Mouse (Mus musculus) heart, embryonic 15.5 days (tissue): ENCODE results near the gene Mrnip. TPM values are rescaled to one million over a fixed set of nuclear protein-coding genes. Genes with fewer than 3 reads are reported as not detected.
A peak's percentile ranks its signal among the peaks of the same experiment; 100 is the strongest.

Experiments used
- ATAC-seq: fragments of 200-750 bp; cut with Nextera tagmentation; replicated peaks from 2 replicates; pipeline ENCODE4 v1.8.0; 2017; ENCODE audit warnings: low read depth, moderate TSS enrichment; ENCODE audit not compliant: insufficient number of reproducible peaks, insufficient read depth, low FRiP score
- H3K27ac ChIP-seq: fragments of 300-500 bp; sonication (generic); 2 replicates; pipeline ENCODE4 v1.5.1; 2015; ENCODE audit warnings: mild to moderate bottlenecking, inconsistent platforms
- H3K27me3 ChIP-seq: fragments of 300-500 bp; sonication (generic); 2 replicates; pipeline ENCODE4 v1.6.1; 2015; ENCODE audit warnings: inconsistent platforms
- H3K36me3 ChIP-seq: fragments of 300-500 bp; sonication (generic); 2 replicates; pipeline ENCODE4 v1.6.1; 2015; ENCODE audit warnings: mild to moderate bottlenecking, inconsistent platforms
- H3K4me1 ChIP-seq: fragments of 300-500 bp; sonication (generic); replicated peaks from 2 replicates; pipeline ENCODE4 v1.6.1; 2015; ENCODE audit warnings: inconsistent platforms
- H3K4me2 ChIP-seq: fragments of 300-500 bp; sonication (generic); 2 replicates; pipeline ENCODE4 v1.6.1; 2015; ENCODE audit warnings: inconsistent platforms, mild to moderate bottlenecking, moderate library complexity
- H3K4me3 ChIP-seq: fragments of 300-500 bp; sonication (generic); 2 replicates; pipeline ENCODE4 v1.5.1; 2015; ENCODE audit warnings: mild to moderate bottlenecking, inconsistent platforms
- H3K9ac ChIP-seq: fragments of 300-500 bp; sonication (generic); 2 replicates; pipeline ENCODE4 v1.6.1; 2015; ENCODE audit warnings: mild to moderate bottlenecking, inconsistent platforms
- H3K9me3 ChIP-seq: fragments of 300-500 bp; sonication (generic); replicated peaks from 2 replicates; pipeline ENCODE4 v1.6.1; 2016; ENCODE audit warnings: inconsistent platforms
- WGBS: fragments of 180-500 bp; shearing (Covaris S2); methylation state at CpG from one replicate; pipeline ENCODE4 v1.1.7; 2015; ENCODE audit warnings: mixed read lengths; 5-methylcytosine and 5-hydroxymethylcytosine counted together
- polyA plus RNA-seq: library from polyadenylated mRNA; unstranded; fragments of >200 nt; fragmentation: Nextera tagmentation; extraction: Ambion mirVana; gene quantifications from 2 replicates; pipeline ENCODE4 v1.2.1, GENCODE M21; 2015

Gene Mrnip
- polyA plus RNA-seq, 1 experiment from 2014 or later = 7.9 TPM

DNA sequence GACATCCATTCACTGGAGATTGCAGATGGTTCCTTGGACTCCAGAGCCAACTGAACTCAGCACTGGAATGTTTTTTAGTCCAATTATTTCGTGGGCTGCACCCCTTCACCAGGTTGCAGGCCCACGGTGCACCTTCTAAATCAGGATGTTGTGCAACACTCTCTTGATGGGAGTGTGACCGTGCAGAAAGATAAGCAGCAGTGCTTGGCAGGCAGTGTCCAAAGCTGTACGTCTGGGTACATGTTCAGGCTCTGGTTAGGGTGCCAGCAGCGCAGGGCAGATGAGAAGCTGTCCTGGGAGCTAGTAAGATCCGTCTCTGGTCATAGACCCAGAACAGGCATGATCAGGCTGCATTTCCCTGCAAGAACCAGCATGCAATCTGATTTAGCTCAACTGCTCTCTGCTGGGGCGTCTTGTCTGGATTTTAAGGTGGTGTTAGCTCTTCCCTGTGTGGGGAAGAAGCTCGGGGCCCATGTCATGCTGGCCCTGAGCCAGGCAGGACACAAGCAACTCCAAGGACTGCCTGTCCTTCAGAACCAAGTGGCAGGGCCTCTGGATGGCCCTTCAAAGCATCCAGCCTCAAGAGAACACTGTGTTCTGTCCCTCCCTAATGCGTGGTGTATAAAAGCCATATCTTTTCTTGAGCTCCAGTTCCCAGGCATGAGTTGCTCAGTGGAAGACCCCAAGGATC lies 26.8 kb upstream of the Mrnip start:
- H3K4me1 ChIP-seq = peaks cover 14% of the 10 kb centered on the region
- H3K4me2 ChIP-seq = no peak overlapping the region
- H3K27me3 ChIP-seq = no peaks in the 10 kb centered on the region
- no peak overlapping the region for H3K4me3 ChIP-seq
- WGBS = 37% methylated on average over 9 of the region's 9 CpGs
- peaks cover 78% of the 10 kb centered on the region for H3K36me3 ChIP-seq
- H3K9ac ChIP-seq = no peak overlapping the region
- ATAC-seq = peak; percentile 65
- H3K27ac ChIP-seq = peak overlapping the region; percentile 75
- H3K9me3 ChIP-seq = no peaks in the 10 kb centered on the region

DNA sequence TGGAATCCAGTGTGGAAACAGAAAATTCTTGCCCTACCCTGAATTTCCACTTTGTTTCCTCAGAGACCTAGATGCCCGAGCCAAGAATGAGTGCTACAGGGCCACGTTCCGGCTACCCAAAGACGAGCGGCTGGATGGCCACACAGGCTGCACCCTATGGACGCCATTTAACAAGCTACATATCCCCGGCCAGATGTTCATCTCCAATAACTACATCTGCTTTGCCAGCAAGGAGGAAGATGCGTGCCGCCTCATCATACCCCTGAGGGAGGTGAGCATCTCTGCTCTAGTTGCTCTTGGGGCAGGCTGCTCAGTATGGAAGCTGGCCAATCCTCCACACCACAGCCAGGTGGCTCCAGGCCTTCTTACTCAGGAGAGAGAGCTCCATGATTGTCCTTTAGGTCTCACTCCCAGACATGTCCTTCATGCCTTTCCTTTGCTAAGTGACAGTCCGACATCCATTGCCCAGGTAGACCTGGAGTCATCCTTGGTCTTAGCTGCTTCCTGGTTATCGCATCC lies 26.2 kb upstream of the Mrnip start:
- H3K36me3 ChIP-seq = peaks cover 78% of the 10 kb centered on the region
- H3K9me3 ChIP-seq = no peaks in the 10 kb centered on the region
- H3K4me3 ChIP-seq = no peak overlapping the region
- peaks cover 14% of the 10 kb centered on the region for H3K4me1 ChIP-seq
- peak overlapping the region; percentile 75 for H3K27ac ChIP-seq
- ATAC-seq = no peak
- 95% methylated on average over 11 of the region's 11 CpGs for WGBS
- no peaks in the 10 kb centered on the region for H3K27me3 ChIP-seq
- no peak overlapping the region for H3K4me2 ChIP-seq
- no peak overlapping the region for H3K9ac ChIP-seq

DNA sequence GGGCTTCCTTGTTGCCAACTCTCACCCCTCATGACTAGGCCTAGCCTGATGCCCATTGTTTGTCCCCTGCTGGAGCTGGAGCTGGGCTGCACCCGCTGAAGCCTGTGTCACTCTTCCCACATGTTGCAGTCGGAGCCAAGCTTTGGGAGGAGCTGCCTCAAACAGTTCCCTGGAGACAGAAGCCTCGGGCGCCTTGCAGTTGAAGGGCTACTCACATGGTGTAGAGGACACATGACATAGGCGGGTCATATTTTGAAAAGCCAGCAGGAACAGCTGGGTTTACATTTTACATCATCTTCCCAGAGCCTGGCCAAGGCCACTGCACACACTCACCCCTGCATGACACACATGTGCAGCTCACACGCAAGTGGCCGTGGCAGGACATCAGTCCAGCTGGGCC lies 25.0 kb upstream of the Mrnip start:
- Histone ChIP-seq H3K4me1 (peaks cover 14% of the 10 kb centered on the region), H3K27ac (no peak overlapping the region), H3K4me3 (no peak overlapping the region), H3K4me2 (no peak overlapping the region), H3K27me3 (no peaks in the 10 kb centered on the region), H3K9ac (no peak overlapping the region), H3K9me3 (no peaks in the 10 kb centered on the region), H3K36me3 (peaks cover 75% of the 10 kb centered on the region)
- no peak for ATAC-seq
- 84% methylated on average over 7 of the region's 7 CpGs for WGBS

DNA sequence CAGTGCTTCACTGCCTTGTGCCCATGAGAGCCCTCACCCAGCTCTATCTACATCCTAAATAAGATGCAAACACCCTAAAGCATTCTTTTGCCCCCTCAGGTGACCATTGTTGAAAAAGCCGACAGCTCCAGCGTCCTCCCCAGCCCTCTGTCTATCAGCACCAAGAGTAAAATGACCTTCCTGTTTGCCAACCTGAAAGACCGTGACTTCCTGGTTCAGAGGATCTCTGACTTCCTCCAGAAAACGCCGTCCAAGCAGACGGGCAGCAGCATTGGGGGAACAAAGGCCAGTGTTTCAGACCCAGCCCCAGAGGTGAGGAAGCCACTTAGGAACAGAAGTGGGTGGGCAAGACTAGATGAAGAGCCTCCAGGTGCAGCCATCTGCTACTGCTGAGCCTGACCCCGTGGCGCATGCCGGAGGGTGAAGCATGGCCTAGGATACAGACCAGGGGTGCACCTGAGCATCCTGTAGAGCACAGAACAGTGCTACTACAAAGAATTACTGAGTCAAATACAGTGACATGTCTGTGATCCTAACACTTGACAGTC lies 24.6 kb upstream of the Mrnip start:
- Histone ChIP-seq H3K4me2 (no peak overlapping the region), H3K36me3 (peaks cover 79% of the 10 kb centered on the region), H3K9me3 (no peaks in the 10 kb centered on the region), H3K4me1 (peaks cover 14% of the 10 kb centered on the region), H3K27me3 (no peaks in the 10 kb centered on the region), H3K4me3 (no peak overlapping the region), H3K9ac (no peak overlapping the region), H3K27ac (no peak overlapping the region)
- WGBS = 81% methylated on average over 9 of the region's 9 CpGs
- no peak for ATAC-seq

DNA sequence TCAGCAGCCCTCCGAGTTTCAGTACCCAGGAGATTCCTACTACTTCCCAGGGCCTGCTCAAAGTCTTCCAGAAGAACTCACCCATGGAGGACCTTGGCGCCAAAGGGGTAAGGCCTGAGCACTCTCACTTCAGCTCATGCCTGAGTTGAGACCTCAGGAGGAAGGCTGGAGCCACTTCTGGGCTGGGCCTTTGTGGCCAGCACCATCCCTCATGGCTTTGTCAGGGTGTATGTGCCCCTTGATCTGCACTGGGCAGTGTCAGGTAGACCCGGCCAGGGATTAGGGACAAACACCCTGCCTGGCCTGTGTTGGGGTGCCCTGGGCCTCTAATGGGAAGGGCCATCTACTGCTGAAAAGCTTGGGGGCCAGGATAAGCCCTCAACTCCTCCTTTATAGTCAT lies 22.9 kb upstream of the Mrnip start:
- no peaks in the 10 kb centered on the region for H3K9me3 ChIP-seq
- H3K4me1 ChIP-seq = peaks cover 14% of the 10 kb centered on the region
- H3K4me3 ChIP-seq = no peak overlapping the region
- no peaks in the 10 kb centered on the region for H3K27me3 ChIP-seq
- no peak for ATAC-seq
- H3K36me3 ChIP-seq = peaks cover 81% of the 10 kb centered on the region
- 84% methylated on average over 3 of the region's 3 CpGs for WGBS
- H3K27ac ChIP-seq = no peak overlapping the region
- no peak overlapping the region for H3K4me2 ChIP-seq
- no peak overlapping the region for H3K9ac ChIP-seq

DNA sequence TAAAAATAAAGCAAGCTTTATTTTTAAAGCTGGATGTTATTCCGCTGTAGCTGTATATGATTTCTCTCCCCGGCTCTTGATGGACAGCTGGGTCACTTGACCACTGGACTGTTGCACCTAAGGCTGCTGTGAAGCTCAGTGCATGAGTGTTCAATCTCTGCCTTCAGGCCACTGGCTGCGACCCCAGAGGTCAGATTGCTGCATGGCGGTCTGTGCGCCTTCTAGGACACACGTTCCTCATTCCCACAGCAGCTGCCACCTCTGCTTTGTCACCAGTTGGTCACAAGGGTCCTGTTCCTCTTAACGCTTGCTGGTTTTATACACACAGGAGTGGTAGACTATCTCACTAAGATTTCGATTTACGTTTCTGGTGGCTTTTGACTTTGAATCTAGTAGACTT lies 20.1 kb upstream of the Mrnip start:
- H3K4me1 ChIP-seq = no peaks in the 10 kb centered on the region
- no peak overlapping the region for H3K4me3 ChIP-seq
- H3K9ac ChIP-seq = no peak overlapping the region
- H3K27ac ChIP-seq = no peak overlapping the region
- 71% methylated on average over 9 of the region's 9 CpGs for whole genome bisulfite sequencing
- no peaks in the 10 kb centered on the region for H3K27me3 ChIP-seq
- no peak for ATAC-seq
- H3K4me2 ChIP-seq = no peak overlapping the region
- H3K9me3 ChIP-seq = no peaks in the 10 kb centered on the region
- peaks cover 95% of the 10 kb centered on the region for H3K36me3 ChIP-seq

DNA sequence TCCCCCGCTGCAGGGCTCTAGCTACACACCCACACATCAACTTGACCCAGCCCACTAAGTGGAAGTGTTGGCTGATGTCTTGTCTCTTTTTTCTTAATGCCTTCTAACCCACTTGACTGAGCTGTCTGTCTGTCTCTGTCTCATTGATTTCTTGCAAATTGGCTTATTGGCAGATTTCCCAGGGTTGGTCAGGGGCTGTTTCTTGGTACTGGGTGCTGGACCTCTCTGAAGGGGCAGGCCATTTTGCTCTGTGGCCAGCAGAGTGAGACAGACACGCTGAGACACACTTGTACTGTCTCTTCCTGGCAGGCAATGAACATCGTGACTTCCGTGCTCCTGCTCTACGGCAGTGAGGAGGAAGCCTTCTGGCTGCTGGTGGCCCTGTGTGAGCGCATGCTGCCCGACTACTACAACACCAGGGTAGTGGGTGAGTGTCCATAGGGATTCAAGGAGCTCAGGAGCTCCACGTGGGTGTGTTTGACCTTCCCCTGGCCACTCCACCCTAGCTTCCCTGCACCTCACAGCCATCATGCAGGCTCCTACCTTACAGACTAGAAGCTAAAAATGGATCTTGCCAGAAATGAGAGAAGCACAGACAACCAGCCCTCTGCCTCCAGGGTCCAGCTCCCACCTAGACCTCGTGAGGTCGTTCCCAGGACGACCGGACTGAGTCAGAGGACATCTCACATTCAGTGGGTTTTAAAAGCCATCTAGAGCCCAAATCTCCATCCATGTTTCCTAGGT lies 19.3 kb upstream of the Mrnip start:
- 75% methylated on average over 12 of the region's 12 CpGs for WGBS
- Histone ChIP-seq H3K36me3 (peaks cover 95% of the 10 kb centered on the region), H3K9ac (no peak overlapping the region), H3K4me1 (no peaks in the 10 kb centered on the region), H3K27me3 (no peaks in the 10 kb centered on the region), H3K9me3 (no peaks in the 10 kb centered on the region), H3K4me2 (no peak overlapping the region), H3K27ac (no peak overlapping the region), H3K4me3 (no peak overlapping the region)
- ATAC-seq = no peak

DNA sequence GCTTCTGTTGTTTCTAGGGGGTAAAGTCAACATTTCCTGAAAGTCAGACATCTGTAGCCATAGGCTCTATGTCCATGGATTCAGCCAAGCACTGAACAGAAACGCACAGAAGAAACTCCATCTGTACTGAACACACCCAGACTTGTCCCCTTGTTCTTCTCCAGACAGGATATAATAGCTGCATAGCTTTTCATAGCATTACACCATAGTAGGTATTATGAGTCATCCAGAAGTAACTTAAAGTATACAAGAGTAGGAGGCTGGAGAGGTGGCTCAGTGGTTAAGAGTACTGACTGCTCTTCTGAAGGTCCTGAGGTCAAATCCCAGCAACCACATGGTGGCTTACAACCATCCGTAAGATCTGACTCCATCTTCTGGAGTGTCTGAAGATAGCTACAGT lies 18.5 kb upstream of the Mrnip start:
- Histone ChIP-seq H3K9me3 (no peaks in the 10 kb centered on the region), H3K4me2 (no peak overlapping the region), H3K4me3 (no peak overlapping the region), H3K9ac (no peak overlapping the region), H3K4me1 (no peaks in the 10 kb centered on the region), H3K27me3 (no peaks in the 10 kb centered on the region), H3K36me3 (peaks cover 95% of the 10 kb centered on the region), H3K27ac (no peak overlapping the region)
- WGBS = 90% methylated on average over 2 of the region's 2 CpGs
- no peak for ATAC-seq

DNA sequence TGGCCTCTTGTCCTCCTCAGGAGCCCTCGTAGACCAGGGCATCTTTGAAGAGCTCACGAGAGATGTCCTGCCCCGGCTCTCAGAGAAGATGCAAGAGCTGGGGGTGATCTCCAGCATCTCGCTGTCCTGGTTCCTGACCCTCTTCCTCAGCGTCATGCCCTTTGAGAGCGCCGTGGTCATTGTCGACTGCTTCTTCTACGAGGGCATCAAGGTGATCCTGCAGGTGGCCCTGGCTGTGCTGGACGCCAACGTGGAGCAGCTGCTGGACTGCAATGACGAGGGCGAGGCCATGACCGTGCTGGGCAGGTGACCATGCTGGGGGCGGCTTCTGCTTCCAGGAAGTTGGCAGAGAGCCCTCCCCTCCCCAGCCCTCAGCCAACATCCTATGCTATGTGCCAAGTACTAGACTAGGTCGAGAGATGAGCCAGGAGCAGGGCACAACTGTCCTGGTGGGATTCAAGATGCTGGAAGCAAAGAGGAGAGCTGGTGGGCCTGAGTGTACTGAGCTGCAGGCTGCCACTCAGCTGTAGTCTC lies 17.5 kb upstream of the Mrnip start:
- Histone ChIP-seq H3K4me1 (peaks cover 2% of the 10 kb centered on the region), H3K9me3 (no peaks in the 10 kb centered on the region), H3K27me3 (no peaks in the 10 kb centered on the region), H3K27ac (no peak overlapping the region), H3K4me3 (no peak overlapping the region), H3K9ac (no peak overlapping the region), H3K36me3 (peaks cover 90% of the 10 kb centered on the region), H3K4me2 (no peak overlapping the region)
- ATAC-seq = no peak
- 90% methylated on average over 16 of the region's 16 CpGs for WGBS

DNA sequence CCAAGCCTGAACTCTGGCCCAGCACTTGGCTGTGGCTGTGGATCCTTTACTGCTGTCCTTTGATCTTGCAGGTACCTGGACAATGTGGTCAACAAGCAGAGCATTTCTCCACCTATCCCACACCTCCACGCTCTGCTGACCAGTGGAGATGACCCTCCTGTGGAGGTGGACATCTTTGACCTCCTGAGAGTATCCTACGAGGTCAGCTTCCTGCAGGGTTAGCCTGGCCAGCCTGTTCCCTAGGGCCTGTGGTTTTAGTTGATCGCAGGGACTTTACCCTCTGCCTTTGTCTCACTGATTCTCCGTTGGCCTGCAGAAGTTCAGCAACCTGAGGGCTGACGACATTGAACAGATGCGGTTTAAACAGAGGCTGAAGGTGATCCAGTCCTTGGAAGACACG lies 15.9 kb upstream of the Mrnip start:
- H3K9ac ChIP-seq = no peak overlapping the region
- H3K4me3 ChIP-seq = no peak overlapping the region
- peaks cover 86% of the 10 kb centered on the region for H3K36me3 ChIP-seq
- no peak overlapping the region for H3K27ac ChIP-seq
- H3K4me2 ChIP-seq = no peak overlapping the region
- 87% methylated on average over 7 of the region's 7 CpGs for WGBS
- no peak for ATAC-seq
- no peaks in the 10 kb centered on the region for H3K9me3 ChIP-seq
- H3K4me1 ChIP-seq = peaks cover 5% of the 10 kb centered on the region
- no peaks in the 10 kb centered on the region for H3K27me3 ChIP-seq

DNA sequence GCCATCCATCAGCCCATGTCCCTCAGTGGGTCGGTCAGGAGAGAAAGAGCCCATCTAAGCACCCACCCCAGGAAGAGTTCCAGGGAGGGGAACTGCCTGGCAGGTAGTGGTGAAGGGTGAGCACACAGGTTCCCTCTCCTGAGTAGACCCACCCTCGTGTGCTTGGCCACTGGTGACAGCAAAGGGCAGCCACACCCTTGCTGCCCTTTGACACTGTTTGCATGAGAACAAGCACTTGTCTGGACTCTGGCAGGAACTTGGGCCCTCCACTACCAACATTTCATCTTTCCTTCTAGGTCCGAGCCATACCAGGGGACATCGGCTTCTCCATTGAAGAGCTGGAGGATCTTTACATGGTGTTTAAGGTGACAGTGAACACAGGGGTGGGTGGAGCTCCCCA lies 14.9 kb upstream of the Mrnip start:
- Histone ChIP-seq H3K9ac (no peak overlapping the region), H3K27ac (no peak overlapping the region), H3K4me3 (no peak overlapping the region), H3K36me3 (peaks cover 87% of the 10 kb centered on the region), H3K9me3 (no peaks in the 10 kb centered on the region), H3K4me2 (no peak overlapping the region), H3K4me1 (peaks cover 5% of the 10 kb centered on the region), H3K27me3 (no peaks in the 10 kb centered on the region)
- no peak for ATAC-seq
- WGBS = 68% methylated on average over 4 of the region's 4 CpGs
